Mouse (Mus musculus) ES-Bruce4 (cell line): ENCODE data around the gene Tigd3. TPM values are rescaled to one million over a fixed set of nuclear protein-coding genes. Genes with fewer than 3 reads are reported as not detected.
A peak's percentile ranks its signal among the peaks of the same experiment; 100 is the strongest.

Experiments used
- H3K27ac ChIP-seq: 2 replicates; pipeline ENCODE4 v1.5.1; 2012; ENCODE audit warnings: low read length, inconsistent platforms; ENCODE audit not compliant: insufficient read depth
- H3K27me3 ChIP-seq: 2 replicates; pipeline ENCODE4 v1.6.1; 2012; ENCODE audit warnings: mild to moderate bottlenecking, low read length, inconsistent platforms; ENCODE audit not compliant: control insufficient read depth, poor library complexity, insufficient read depth, severe bottlenecking
- H3K36me3 ChIP-seq: 2 replicates; pipeline ENCODE4 v1.6.1; 2012; ENCODE audit warnings: inconsistent platforms, mild to moderate bottlenecking, low read length, moderate library complexity; ENCODE audit not compliant: control insufficient read depth, poor library complexity, insufficient read depth, severe bottlenecking
- H3K4me1 ChIP-seq: one replicate; pipeline ENCODE4 v1.8.1; 2011; ENCODE audit warnings: low read length; ENCODE audit not compliant: control insufficient read depth, insufficient read depth
- H3K4me3 ChIP-seq: 2 replicates; pipeline ENCODE4 v1.5.1; 2011; ENCODE audit warnings: low read depth, mild to moderate bottlenecking, low read length
- H3K9ac ChIP-seq: 2 replicates; pipeline ENCODE4 v1.6.1; 2012; ENCODE audit warnings: low read depth, mild to moderate bottlenecking, inconsistent platforms; ENCODE audit not compliant: poor library complexity, severe bottlenecking
- H3K9me3 ChIP-seq: replicated peaks from 2 replicates; pipeline ENCODE4 v1.6.1; 2012; ENCODE audit warnings: mild to moderate bottlenecking, low read length, inconsistent platforms; ENCODE audit not compliant: control insufficient read depth, poor library complexity, insufficient read depth, severe bottlenecking
- CTCF ChIP-seq: IDR thresholded peaks from one replicate; pipeline ENCODE4 v1.8.1; 2011; ENCODE audit warnings: low read depth, low read length
- EP300 ChIP-seq: IDR thresholded peaks from 2 replicates; pipeline ENCODE4 v1.6.1; 2011; ENCODE audit warnings: low read depth, low read length; ENCODE audit not compliant: insufficient read depth
- POLR2A ChIP-seq: IDR thresholded peaks from one replicate; pipeline ENCODE4 v1.8.1; 2011; ENCODE audit warnings: low read length; ENCODE audit not compliant: insufficient read depth
- polyA plus RNA-seq: library from polyadenylated mRNA; stranded (reverse); fragments of >200 nt; gene quantifications from 2 replicates; pipeline ENCODE4 v1.2.4, GENCODE M21; 2011; ENCODE audit warnings: low read depth; ENCODE audit not compliant: missing spikeins, insufficient read depth, insufficient read length

Gene Tigd3
- polyA plus RNA-seq = 1.9 and 3.6 TPM in 2 replicates

DNA sequence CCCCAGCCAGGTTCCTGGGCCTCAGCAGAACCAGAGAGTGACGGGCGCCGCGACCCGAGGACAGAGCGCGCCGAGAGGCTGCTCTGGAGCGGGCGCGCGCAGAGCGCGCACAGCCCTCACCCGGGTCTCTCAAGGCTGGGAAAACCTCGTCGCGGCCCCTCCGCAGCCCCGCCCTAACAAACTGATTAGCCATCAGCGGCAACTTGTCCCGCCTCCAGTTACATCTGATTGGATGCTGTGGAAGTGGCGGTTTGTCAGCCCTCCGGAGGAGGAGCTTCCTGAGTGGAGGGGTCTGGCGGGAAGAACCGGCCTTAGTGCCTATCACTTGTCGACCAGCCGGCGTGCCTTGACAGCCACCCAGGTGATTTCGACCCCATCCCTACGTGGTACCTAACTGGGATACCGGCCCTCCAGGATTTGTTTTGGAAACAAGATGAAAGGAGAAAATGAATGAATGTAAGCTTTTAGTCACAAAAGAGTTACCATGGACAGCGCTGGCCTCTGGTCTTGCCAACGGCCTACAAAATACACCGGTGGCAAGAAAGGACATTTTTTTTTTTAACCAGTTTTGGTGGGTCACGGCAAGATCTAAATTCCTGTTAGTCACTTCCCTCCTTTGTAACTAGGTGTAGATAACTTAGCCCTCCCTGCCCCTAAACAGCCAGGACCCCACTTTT, at the start of gene Tigd3:
Gene Tigd3 (minus strand): TSS at position 148 of the 677 bp plus-strand sequence.
- TF ChIP-seq CTCF = no peak
- peak; percentile 50 for TF ChIP-seq POLR2A
- H3K27ac ChIP-seq = no peak within 1 kb of the TSS
- no peaks in the 10 kb centered on the region for H3K9me3 ChIP-seq
- H3K27me3 ChIP-seq = no peaks in the 10 kb centered on the region
- peaks cover 5% of the 10 kb centered on the region; the same call in 1 of the 2 replicates for H3K36me3 ChIP-seq
- peak within 1 kb of the TSS; percentile 90 for H3K4me3 ChIP-seq
- no peaks in the 10 kb centered on the region for H3K4me1 ChIP-seq
- peak within 1 kb of the TSS; percentile 79 for H3K9ac ChIP-seq

DNA sequence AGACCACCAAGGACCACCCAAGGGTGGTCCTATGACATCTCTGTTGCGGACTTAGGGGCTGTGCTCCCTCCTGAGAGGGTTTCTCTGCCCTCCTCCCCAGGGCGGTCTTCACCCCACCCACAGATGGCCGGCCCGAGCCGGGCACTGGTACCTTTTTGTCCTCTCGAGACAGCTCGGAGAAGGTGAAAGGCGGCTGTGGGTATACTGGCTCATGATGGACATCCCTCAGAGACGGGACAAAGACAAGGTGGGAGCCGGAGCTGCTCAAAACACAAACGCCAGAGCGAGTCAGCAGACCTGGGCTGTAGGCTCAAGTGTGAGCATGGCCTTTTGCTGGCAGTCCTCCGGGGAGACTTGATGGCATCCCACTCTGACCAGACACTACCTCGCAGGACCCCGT, 49.5 kb upstream of the Tigd3 start:
- H3K27me3 ChIP-seq = no peaks in the 10 kb centered on the region
- H3K4me3 ChIP-seq = no peak overlapping the region
- H3K9ac ChIP-seq = no peak overlapping the region
- no peak for TF ChIP-seq CTCF
- TF ChIP-seq POLR2A = no peak
- TF ChIP-seq EP300 = no peak
- H3K36me3 ChIP-seq = peaks cover 34% of the 10 kb centered on the region
- H3K9me3 ChIP-seq = no peaks in the 10 kb centered on the region
- no peak overlapping the region for H3K27ac ChIP-seq
- H3K4me1 ChIP-seq = no peaks in the 10 kb centered on the region

DNA sequence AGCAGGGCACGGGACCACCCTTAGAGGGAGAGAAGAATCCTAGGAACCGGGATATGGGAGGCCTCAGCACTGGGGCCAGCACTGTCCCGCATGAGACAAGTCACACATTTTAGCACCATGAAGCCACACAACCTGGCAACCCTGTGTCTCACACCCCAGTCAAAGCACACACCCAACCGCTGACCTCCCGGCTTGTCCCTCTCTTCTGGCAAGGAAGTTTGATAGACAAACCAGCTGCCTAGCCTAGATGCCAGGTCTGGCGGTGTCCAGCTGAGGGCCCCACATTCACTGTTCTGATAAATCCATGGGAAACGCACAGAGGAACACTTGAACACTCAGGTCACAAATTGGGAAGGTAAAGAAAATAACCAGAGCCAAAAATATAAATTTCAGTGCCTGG, 48.6 kb upstream of the Tigd3 start:
- H3K9me3 ChIP-seq = no peaks in the 10 kb centered on the region
- TF ChIP-seq EP300 (no peak), POLR2A (no peak), CTCF (no peak)
- H3K27ac ChIP-seq = no peak overlapping the region
- no peak overlapping the region for H3K9ac ChIP-seq
- H3K4me3 ChIP-seq = no peak overlapping the region
- no peaks in the 10 kb centered on the region for H3K4me1 ChIP-seq
- peaks cover 30% of the 10 kb centered on the region for H3K36me3 ChIP-seq
- H3K27me3 ChIP-seq = no peaks in the 10 kb centered on the region

DNA sequence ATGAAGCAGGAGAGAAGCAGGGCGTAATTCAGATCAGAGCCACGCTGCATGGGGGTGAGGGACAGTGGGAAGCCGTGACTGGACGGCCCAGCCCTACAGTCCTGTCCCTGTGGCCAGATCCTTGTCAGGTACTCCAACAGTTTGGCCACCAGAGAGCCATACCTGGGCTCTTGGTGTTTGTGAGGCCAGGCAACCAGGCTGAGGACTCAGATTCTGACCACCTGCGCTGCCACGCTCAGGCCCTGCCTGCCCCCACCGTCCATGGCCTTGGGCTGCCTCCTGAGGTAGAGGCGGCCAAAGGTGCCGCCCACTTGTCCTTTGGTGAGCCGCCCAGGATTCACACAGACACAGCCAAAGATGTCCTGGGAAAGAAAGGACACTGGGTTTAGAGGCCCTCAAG, 46.7 kb upstream of the Tigd3 start:
- H3K4me1 ChIP-seq = no peaks in the 10 kb centered on the region
- H3K9ac ChIP-seq = no peak overlapping the region
- TF ChIP-seq EP300 = no peak
- TF ChIP-seq POLR2A = no peak
- H3K36me3 ChIP-seq = peaks cover 16% of the 10 kb centered on the region
- H3K4me3 ChIP-seq = no peak overlapping the region
- H3K27me3 ChIP-seq = no peaks in the 10 kb centered on the region
- H3K27ac ChIP-seq = no peak overlapping the region
- H3K9me3 ChIP-seq = no peaks in the 10 kb centered on the region

DNA sequence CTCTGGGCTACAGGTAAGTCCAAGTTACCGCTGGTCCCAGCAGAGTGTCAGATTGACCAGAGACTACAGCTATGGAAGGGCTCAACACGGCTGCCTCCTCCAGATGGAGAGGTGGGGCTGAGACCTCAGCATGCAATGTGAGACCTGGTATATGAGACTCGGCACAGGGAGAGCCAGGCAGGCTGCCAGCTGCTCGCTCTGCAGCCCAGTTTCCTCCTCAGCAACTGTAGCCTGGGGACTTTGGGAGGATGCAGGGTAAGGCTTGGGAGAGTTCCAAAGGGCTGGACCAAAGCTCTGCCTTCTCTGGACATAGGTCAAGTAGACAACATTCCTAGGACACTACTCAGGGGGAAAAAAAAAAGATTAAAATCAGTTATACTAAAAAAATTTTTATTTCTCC, 46.2 kb upstream of the Tigd3 start:
- no peaks in the 10 kb centered on the region for H3K9me3 ChIP-seq
- no peak overlapping the region for H3K9ac ChIP-seq
- peaks cover 16% of the 10 kb centered on the region for H3K36me3 ChIP-seq
- H3K27ac ChIP-seq = no peak overlapping the region
- H3K4me3 ChIP-seq = no peak overlapping the region
- H3K4me1 ChIP-seq = no peaks in the 10 kb centered on the region
- H3K27me3 ChIP-seq = no peaks in the 10 kb centered on the region
- no peak for TF ChIP-seq CTCF
- no peak for TF ChIP-seq EP300
- no peak for TF ChIP-seq POLR2A

DNA sequence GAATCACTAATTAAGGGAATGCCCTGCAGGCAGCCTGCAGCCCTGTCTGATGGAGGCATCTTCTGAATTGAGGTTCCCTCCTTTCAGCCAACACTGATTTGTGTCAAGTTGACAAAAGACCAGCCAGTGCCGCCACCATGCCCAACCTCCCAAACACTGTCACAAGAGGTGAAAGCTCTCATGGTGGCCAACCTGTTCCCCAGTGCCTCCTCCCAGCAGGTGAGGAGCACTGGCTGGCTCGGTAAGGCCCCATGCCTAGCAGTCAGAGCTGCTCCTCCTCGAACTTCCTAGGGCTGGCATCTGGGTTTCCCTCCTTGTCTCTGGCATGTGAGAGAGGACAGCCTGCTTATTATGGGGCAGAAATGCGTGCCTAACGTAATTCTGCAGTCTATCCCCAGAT, 45.8 kb upstream of the Tigd3 start:
- Histone ChIP-seq H3K9ac (no peak overlapping the region), H3K27me3 (no peaks in the 10 kb centered on the region), H3K9me3 (no peaks in the 10 kb centered on the region), H3K4me3 (no peak overlapping the region), H3K27ac (no peak overlapping the region), H3K4me1 (no peaks in the 10 kb centered on the region), H3K36me3 (peaks cover 16% of the 10 kb centered on the region)
- TF ChIP-seq CTCF = no peak
- no peak for TF ChIP-seq POLR2A
- no peak for TF ChIP-seq EP300
